Mouse (Mus musculus) CH12.LX (cell line): ENCODE measurements at regions not wholly inside any gene's neighbourhood (a gene's known extent, or its start where the extent isn't known, plus 50 kb on each side); places are given as distances from the start of the nearest gene placed in this dataset.

Experiments used
- DNase-seq: peaks from one replicate; pipeline ENCODE4 v3.0.0-alpha.2; 2013; ENCODE audit errors: extremely low read depth
- H3K27ac ChIP-seq: 2 replicates; pipeline ENCODE4 v1.5.1; 2012; ENCODE audit warnings: low read depth, mild to moderate bottlenecking, control low read depth, moderate library complexity; ENCODE audit not compliant: insufficient read depth
- H3K27me3 ChIP-seq: replicated peaks from 2 replicates; pipeline ENCODE3; 2012; ENCODE audit warnings: inconsistent platforms
- H3K36me3 ChIP-seq, 2 experiments: replicated peaks in 1 of 2; 2 replicates each; pipeline versions ENCODE3 to v1.6.1; 2012; ENCODE audit warnings: inconsistent platforms in 1 of 2, low read length in 1 of 2, mild to moderate bottlenecking in 1 of 2, mixed read lengths in 1 of 2, moderate library complexity in 1 of 2; ENCODE audit not compliant: control insufficient read depth in 1 of 2, insufficient read depth in 1 of 2
- H3K4me1 ChIP-seq, 2 experiments: 2 replicates each; pipeline ENCODE4 v1.6.1; 2012; ENCODE audit warnings: inconsistent platforms in 1 of 2, moderate library complexity in 1 of 2; ENCODE audit not compliant: insufficient read depth in 2 of 2, control insufficient read depth in 1 of 2
- H3K4me2 ChIP-seq: 2 replicates; pipeline ENCODE4 v1.6.1; 2012; ENCODE audit warnings: low read depth, mild to moderate bottlenecking, control low read depth; ENCODE audit not compliant: poor library complexity, insufficient read depth, severe bottlenecking
- H3K4me3 ChIP-seq, 3 experiments: fragments of 150-350 bp in 1 of 3; sonication (generic) in 1 of 3; replicated peaks in 1 of 3; 2 replicates each; pipeline versions ENCODE3 to v1.5.1; 2011 to 2012; ENCODE audit warnings: low read depth in 2 of 3, low read length in 2 of 3, mild to moderate bottlenecking in 2 of 3, moderate library complexity in 2 of 3, control low read depth in 1 of 3, improper control_type of control experiment in 1 of 3, inconsistent platforms in 1 of 3, mixed read lengths in 1 of 3; ENCODE audit not compliant: poor library complexity in 1 of 3
- H3K79me2 ChIP-seq: replicated peaks from 2 replicates; pipeline ENCODE4 v1.6.1; 2012; ENCODE audit warnings: mild to moderate bottlenecking, moderate library complexity; ENCODE audit not compliant: control insufficient read depth, poor library complexity, insufficient read depth, severe bottlenecking; ENCODE audit errors: extremely low read depth
- H3K9ac ChIP-seq: 2 replicates; pipeline ENCODE4 v1.6.1; 2012; ENCODE audit warnings: low read depth, mild to moderate bottlenecking, control low read depth, moderate library complexity; ENCODE audit not compliant: insufficient read depth
- H3K9me3 ChIP-seq: replicated peaks from 2 replicates; pipeline ENCODE3; 2012; ENCODE audit warnings: low read length, inconsistent platforms, mixed read lengths
- BHLHE40 ChIP-seq: IDR thresholded peaks from 2 replicates; pipeline ENCODE4 v1.6.1; 2011; ENCODE audit warnings: mild to moderate bottlenecking, low read depth, low read length, improper control_type of control experiment
- CHD1 ChIP-seq: IDR thresholded peaks from 2 replicates; pipeline ENCODE4 v1.6.1; 2012; ENCODE audit warnings: low read depth, low read length, improper control_type of control experiment, inconsistent platforms
- CHD2 ChIP-seq: IDR thresholded peaks from 2 replicates; pipeline ENCODE4 v1.6.1; 2011; ENCODE audit warnings: low read length, improper control_type of control experiment
- CTCF ChIP-seq, 2 experiments: IDR thresholded peaks in 1 of 2; conservative IDR thresholded peaks in 1 of 2; 2 replicates each; pipeline ENCODE4 v1.5.1; 2011 to 2012; ENCODE audit warnings: low read depth in 2 of 2, low read length in 2 of 2, improper control_type of control experiment in 1 of 2, inconsistent platforms in 1 of 2, mild to moderate bottlenecking in 1 of 2, moderate library complexity in 1 of 2
- ETS1 ChIP-seq: conservative IDR thresholded peaks from 2 replicates; pipeline ENCODE4 v1.6.1; 2012; ENCODE audit warnings: low read depth, mild to moderate bottlenecking, inconsistent platforms, low read length, improper control_type of control experiment, moderate library complexity
- JUN ChIP-seq: IDR thresholded peaks from 2 replicates; pipeline ENCODE4 v1.6.1; 2011; ENCODE audit warnings: low read depth, mild to moderate bottlenecking, low read length, improper control_type of control experiment, moderate library complexity; ENCODE audit not compliant: insufficient read depth
- MAX ChIP-seq: IDR thresholded peaks from 2 replicates; pipeline ENCODE4 v1.6.1; 2011; ENCODE audit warnings: low read length, improper control_type of control experiment
- MAZ ChIP-seq: IDR thresholded peaks from 2 replicates; pipeline ENCODE4 v1.6.1; 2012; ENCODE audit warnings: low read depth, mild to moderate bottlenecking, inconsistent platforms, low read length, improper control_type of control experiment, moderate library complexity
- MEF2A ChIP-seq: IDR thresholded peaks from 2 replicates; pipeline ENCODE4 v1.6.1; 2014; ENCODE audit warnings: low read depth, mild to moderate bottlenecking, inconsistent platforms, low read length, improper control_type of control experiment, borderline replicate concordance
- MYC ChIP-seq: IDR thresholded peaks from 2 replicates; pipeline ENCODE4 v1.6.1; 2011; ENCODE audit warnings: low read depth, mild to moderate bottlenecking, improper control_type of control experiment, low read length
- PAX5 ChIP-seq: IDR thresholded peaks from 2 replicates; pipeline ENCODE4 v1.6.1; 2012; ENCODE audit warnings: low read length, inconsistent platforms, mixed read lengths
- RAD21 ChIP-seq: IDR thresholded peaks from 2 replicates; pipeline ENCODE4 v1.6.1; 2011; ENCODE audit warnings: low read depth, mild to moderate bottlenecking, low read length, improper control_type of control experiment, moderate library complexity
- RCOR1 ChIP-seq: conservative IDR thresholded peaks from 2 replicates; pipeline ENCODE4 v1.6.1; 2012; ENCODE audit warnings: low read depth, mild to moderate bottlenecking, inconsistent platforms, low read length, improper control_type of control experiment
- TBP ChIP-seq: conservative IDR thresholded peaks from 2 replicates; pipeline ENCODE4 v1.6.1; 2011; ENCODE audit warnings: low read depth, low read length, improper control_type of control experiment
- TCF12 ChIP-seq: IDR thresholded peaks from 2 replicates; pipeline ENCODE4 v1.6.1; 2014; ENCODE audit warnings: low read depth, mild to moderate bottlenecking, inconsistent platforms, low read length, improper control_type of control experiment
- USF1 ChIP-seq: IDR thresholded peaks from 2 replicates; pipeline ENCODE4 v1.6.1; 2014; ENCODE audit warnings: low read depth, mild to moderate bottlenecking, inconsistent platforms, low read length, improper control_type of control experiment
- USF2 ChIP-seq: conservative IDR thresholded peaks from 2 replicates; pipeline ENCODE4 v1.6.1; 2011; ENCODE audit warnings: low read depth, low read length, improper control_type of control experiment
- ZMIZ1 ChIP-seq: IDR thresholded peaks from 2 replicates; pipeline ENCODE4 v1.6.1; 2012; ENCODE audit warnings: low read depth, mild to moderate bottlenecking, inconsistent platforms, low read length, improper control_type of control experiment
- ZNF384 ChIP-seq: IDR thresholded peaks from 2 replicates; pipeline ENCODE4 v1.6.1; 2012; ENCODE audit warnings: low read depth, low read length, improper control_type of control experiment, inconsistent platforms
- dilution Hi-C: fragments of 300-500 bp; cut with MboI; formaldehyde crosslinking; loops from 2 replicates; pipeline ENCODE4 v1.14.3; 2020; ENCODE audit warnings: low sequenced_read_pairs; ENCODE audit not compliant: extremely low pct_unique_long_range_greater_than_20kb, extremely low pct_ligation_motif_present
- in situ Hi-C: fragments of 300-500 bp; cut with MboI; formaldehyde crosslinking; loops from 3 replicates; pipeline ENCODE4 v1.14.3; 2019; ENCODE audit warnings: low sequenced_read_pairs, low pct_ligation_motif_present, low pct_unique_long_range_greater_than_20kb, mixed read lengths

DNA sequence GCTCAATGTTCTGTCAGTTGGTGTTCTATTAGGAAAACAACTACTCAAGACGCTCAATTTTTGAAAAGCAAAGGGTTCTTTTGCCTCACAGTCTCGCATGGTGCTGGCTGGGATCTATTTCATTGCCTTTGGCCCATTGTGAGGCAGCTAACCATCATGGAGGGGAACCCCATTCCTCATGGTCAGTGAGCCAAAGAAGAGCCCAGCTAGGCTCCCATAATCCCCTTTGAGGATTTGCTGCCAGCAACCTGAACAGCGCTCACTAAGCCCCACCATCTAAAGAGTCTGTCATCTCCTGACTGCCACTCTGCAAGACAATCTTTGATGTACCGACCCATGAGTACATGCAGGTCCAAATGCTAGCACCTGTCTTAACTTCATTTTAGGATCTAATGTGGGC is 53.1 kb upstream of the Galnt7 start:
- H3K4me3 ChIP-seq, result no peak overlapping the region
- no peak overlapping the region for H3K9ac ChIP-seq
- H3K4me1 ChIP-seq, result peaks cover 2 to 11% of the 10 kb centered on the region in 2 experiments; a peak in 2 of 4 replicates
- in situ Hi-C loops, result no loop called here
- H3K79me2 ChIP-seq, result no peaks in the 10 kb centered on the region
- no peak overlapping the region for H3K4me2 ChIP-seq
- H3K27me3 ChIP-seq, result no peaks in the 10 kb centered on the region
- H3K36me3 ChIP-seq, result no peaks in the 10 kb centered on the region
- H3K27ac ChIP-seq, result no peak overlapping the region
- dilution Hi-C loops, result no loop called here
- H3K9me3 ChIP-seq, result peaks cover 5% of the 10 kb centered on the region
- no peak for DNase-seq
- TF ChIP-seq ETS1 (no peak), PAX5 (no peak), CHD1 (no peak), MYC (no peak), RCOR1 (no peak), TBP (no peak), CTCF (conservative IDR thresholded peaks at IDR 0.05 in 1 of 2, IDR thresholded peaks at IDR 0.05 in 1 of 2; ENCODE audit: low read depth in 2 of 2, low read length in 2 of 2) (no peak), TCF12 (no peak), RAD21 (no peak), MAX (no peak), BHLHE40 (no peak), CHD2 (no peak), ZMIZ1 (no peak), MEF2A (no peak)

DNA sequence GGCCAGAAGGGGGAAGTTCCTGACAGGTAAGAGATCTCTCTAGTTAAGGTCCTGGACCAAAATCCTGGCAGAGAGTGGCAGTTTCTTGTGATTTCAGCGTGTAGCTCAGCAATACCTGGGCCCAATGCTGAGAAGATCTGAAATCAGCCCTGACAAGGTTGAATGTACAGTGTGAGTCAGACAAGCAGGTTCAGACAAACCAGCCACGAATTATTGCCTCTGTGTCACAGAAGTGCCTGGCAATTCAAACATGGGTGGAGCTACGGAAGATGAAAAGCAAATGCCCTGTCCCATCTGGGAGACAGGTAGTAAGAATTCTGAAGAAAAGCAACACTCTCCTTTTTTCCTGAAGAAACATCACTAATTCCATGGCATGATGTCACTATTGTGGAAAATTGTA is 51.3 kb upstream of the Galnt7 start:
- peaks cover 2 to 11% of the 10 kb centered on the region in 2 experiments; a peak in 2 of 4 replicates for H3K4me1 ChIP-seq
- no peak overlapping the region for H3K4me3 ChIP-seq
- no peak overlapping the region for H3K9ac ChIP-seq
- H3K9me3 ChIP-seq, result peaks cover 6% of the 10 kb centered on the region
- H3K36me3 ChIP-seq, result no peaks in the 10 kb centered on the region
- no peak overlapping the region for H3K27ac ChIP-seq
- H3K79me2 ChIP-seq, result no peaks in the 10 kb centered on the region
- DNase-seq, result no peak
- no peak overlapping the region for H3K4me2 ChIP-seq
- TF ChIP-seq ETS1, result no peak
- no peaks in the 10 kb centered on the region for H3K27me3 ChIP-seq
- dilution Hi-C loops (no loop called here), in situ Hi-C loops (no loop called here)

DNA sequence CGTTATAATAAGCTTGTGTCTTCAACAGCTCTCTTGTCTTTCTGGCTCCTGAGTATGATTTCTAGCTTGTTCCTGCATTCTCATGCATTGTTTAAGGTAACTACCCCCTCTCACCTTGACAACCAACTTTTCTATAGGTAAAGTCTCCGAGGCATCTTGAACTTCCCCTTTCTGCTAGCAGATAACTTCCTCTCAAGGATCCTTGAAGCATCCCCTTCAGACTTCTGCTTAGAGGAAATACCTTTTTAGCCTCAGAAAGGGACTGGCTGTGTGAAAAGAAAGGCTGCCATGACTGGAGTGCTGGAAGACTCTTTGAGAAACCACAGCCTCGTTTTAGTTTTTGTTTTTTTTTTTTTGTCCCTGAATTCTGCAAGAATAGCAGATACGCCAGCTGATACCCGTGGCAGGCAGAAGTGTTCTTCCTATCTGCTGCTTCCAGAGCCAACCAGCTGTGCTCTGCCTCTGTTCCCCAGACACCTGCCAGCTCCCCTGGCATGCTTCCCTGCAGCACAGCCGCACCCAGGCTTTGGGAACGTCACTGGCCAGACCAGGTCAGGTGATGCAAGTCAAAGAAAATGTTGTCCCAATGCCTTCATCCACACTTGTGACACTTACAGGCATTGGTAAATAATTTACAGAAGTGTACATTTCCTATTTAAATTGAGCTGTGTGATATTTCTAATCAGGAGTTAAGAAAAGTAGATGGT is 49.7 kb upstream of the Galnt7 start:
- H3K27ac ChIP-seq, result no peak overlapping the region
- in situ Hi-C loops, result no loop called here

More for the DNA sequence above, 49.7 kb upstream of the Galnt7 start:
- Histone ChIP-seq H3K9me3 (peaks cover 6% of the 10 kb centered on the region), H3K4me3 (no peak overlapping the region), H3K27me3 (no peaks in the 10 kb centered on the region), H3K9ac (no peak overlapping the region), H3K79me2 (no peaks in the 10 kb centered on the region), H3K4me1 (peaks cover 2 to 11% of the 10 kb centered on the region in 2 experiments; a peak in 2 of 4 replicates), H3K36me3 (no peaks in the 10 kb centered on the region), H3K4me2 (no peak overlapping the region)
- peak; percentile 24 for DNase-seq
- dilution Hi-C loops, result no loop called here
- TF ChIP-seq MAZ (no peak), JUN (no peak), ZNF384 (0 out of 2 replicates have a peak, but pooled peaks have one; percentile 14), BHLHE40 (no peak), USF1 (no peak), USF2 (no peak)
